Mouse (Mus musculus): ENCODE data around the gene Artn. TPM values are rescaled to one million over a fixed set of nuclear protein-coding genes. Genes with fewer than 3 reads are reported as not detected.

The Artn gene
- polyA plus RNA-seq, 1 experiment from 2014 or later, result 0.70 TPM

DNA sequence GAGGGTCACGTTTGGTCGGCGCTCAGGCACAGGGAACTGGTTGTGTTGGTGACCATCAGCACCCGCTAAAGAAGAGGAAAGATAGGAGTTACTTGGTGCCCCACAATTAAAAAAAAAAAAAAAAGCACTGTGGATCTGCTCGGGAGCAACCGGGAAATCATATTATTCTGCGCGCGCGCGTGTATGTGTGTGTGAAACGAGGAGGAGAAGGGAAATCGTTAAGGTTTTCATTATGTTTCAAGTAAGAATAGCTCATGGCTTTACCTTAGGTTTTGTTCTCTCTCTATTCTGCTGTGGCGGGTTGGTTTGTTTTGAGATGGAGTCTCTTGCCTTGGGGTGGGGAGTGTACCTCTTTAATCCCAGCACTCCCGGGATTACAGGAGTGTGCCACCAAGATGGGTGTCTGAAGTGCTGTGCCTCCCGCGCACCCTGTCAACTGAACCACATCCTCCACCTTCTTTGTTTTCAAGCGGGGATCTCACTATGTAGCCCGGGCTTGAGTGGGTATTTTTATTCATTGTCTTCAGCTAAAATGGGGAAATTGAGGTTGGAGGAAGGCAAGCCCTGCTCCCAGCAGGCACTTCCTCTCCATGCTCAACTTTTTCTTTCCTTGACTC is 14.0 kb downstream of the Artn start:
- peaks cover 12% of the 10 kb centered on the region for H3K36me3 ChIP-seq (ENCODE audit: control insufficient read depth, insufficient read depth)
- peak overlapping the region; percentile 99 for H3K4me2 ChIP-seq (ENCODE audit: low read depth, low read length)
- peaks cover 38% of the 10 kb centered on the region for H3K4me1 ChIP-seq (ENCODE audit: control insufficient read depth, insufficient read depth, low read length)
- no peaks in the 10 kb centered on the region for H3K9me3 ChIP-seq (replicated peaks; ENCODE audit: control insufficient read depth, low read length)
- no peak for ATAC-seq (replicated peaks; ENCODE audit: extremely low read depth, insufficient read depth, low FRiP score)
- H3K27me3 ChIP-seq (ENCODE audit: control insufficient read depth, insufficient read depth, low read length), result no peaks in the 10 kb centered on the region
- H3K9ac ChIP-seq (ENCODE audit: low read length), result peak overlapping the region; percentile 87
- peak overlapping the region; percentile 63 for H3K4me3 ChIP-seq (ENCODE audit: low read length)
- WGBS, result 6% methylated on average over 19 of the region's 19 CpGs
- 0 out of 2 replicates have a peak overlapping the region, but pooled peaks have one; percentile 6 for H3K27ac ChIP-seq (ENCODE audit: low read length)

DNA sequence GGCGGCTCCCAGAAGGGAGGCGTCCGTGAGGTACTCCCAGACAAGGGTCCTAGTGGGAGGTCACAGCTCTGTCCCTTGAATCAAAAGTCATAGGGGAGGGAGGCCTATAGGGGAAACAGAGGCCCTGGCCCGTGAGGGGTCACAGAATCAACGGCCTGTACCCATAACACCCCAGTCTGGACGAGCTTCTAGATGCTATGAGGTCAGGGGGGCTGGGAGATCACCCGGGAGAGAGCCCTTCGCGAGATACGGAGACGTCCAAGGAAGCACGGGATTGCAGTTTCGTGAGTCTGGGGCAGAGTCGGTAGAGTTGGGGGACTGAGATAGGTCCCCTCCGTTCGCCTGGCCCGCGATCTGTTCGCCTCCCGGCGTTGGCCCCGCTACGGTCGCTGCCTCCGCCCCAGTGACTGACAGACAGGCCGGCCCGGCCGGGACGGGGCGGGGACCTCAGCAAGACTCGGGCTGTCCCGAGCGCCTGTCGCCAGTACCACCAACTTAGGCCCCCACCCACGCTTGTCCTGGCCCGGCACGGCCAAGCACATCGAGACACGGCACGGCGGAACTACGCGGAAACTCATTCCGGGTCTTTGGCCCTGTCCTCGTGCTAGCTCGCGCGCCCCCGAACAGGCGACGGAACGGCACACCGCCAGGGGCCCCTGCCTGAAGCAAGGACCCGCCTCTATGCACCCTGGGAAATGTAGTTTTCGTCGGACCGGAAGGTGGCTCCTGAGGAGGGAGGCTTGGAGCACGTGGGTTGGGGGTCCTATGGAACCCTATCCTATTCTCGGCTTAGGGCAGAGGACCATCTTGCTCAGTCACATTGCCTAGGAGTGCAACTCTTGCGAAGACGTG is 14.7 kb downstream of the Artn start, which contains the start of gene Ipo13:
Gene Ipo13 (minus strand): TSS at position 409 of the 852 bp plus-strand sequence.
- Histone ChIP-seq H3K27ac (ENCODE audit: low read length) (peak within 1 kb of the TSS; percentile 82), H3K9me3 (replicated peaks; ENCODE audit: control insufficient read depth, low read length) (no peaks in the 10 kb centered on the region), H3K9ac (ENCODE audit: low read length) (peak within 1 kb of the TSS; percentile 87), H3K4me2 (ENCODE audit: low read depth, low read length) (peak within 1 kb of the TSS; percentile 99), H3K4me3 (ENCODE audit: low read length) (peak within 1 kb of the TSS; percentile 63), H3K36me3 (ENCODE audit: control insufficient read depth, insufficient read depth) (peaks cover 12% of the 10 kb centered on the region), H3K27me3 (ENCODE audit: control insufficient read depth, insufficient read depth, low read length) (no peaks in the 10 kb centered on the region), H3K4me1 (ENCODE audit: control insufficient read depth, insufficient read depth, low read length) (peaks cover 40% of the 10 kb centered on the region)
- peak; percentile 91 for ATAC-seq (replicated peaks; ENCODE audit: extremely low read depth, insufficient read depth, low FRiP score)
- WGBS, result under 1% methylated on average over 61 of the region's 61 CpGs

DNA sequence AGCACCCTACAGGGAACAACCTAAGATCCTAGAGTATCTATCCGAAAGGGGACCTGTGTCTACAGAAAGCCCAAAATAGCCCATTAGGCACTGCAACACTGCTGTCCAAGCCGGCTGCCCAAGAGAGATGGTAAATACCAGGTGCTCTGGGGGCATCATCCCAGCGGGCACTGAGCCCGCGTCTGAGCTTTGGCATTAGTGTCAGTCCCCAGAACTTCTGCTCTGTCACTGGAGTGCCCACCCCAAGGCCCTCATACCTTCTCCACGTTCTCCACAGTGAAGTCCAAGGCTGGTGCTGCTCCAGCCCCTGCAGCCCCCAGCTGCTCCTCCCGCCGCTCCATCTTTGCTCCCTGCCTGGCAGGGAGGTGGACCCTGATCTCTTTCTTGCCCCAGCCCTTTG is 15.5 kb downstream of the Artn start:
- Histone ChIP-seq H3K4me3 (ENCODE audit: low read length) (peak overlapping the region; percentile 63), H3K9me3 (replicated peaks; ENCODE audit: control insufficient read depth, low read length) (no peaks in the 10 kb centered on the region), H3K36me3 (ENCODE audit: control insufficient read depth, insufficient read depth) (peaks cover 12% of the 10 kb centered on the region), H3K4me2 (ENCODE audit: low read depth, low read length) (peak overlapping the region; percentile 99), H3K27me3 (ENCODE audit: control insufficient read depth, insufficient read depth, low read length) (no peaks in the 10 kb centered on the region), H3K9ac (ENCODE audit: low read length) (peak overlapping the region; percentile 87), H3K4me1 (ENCODE audit: control insufficient read depth, insufficient read depth, low read length) (peaks cover 45% of the 10 kb centered on the region), H3K27ac (ENCODE audit: low read length) (no peak overlapping the region)
- 0 out of 2 replicates have a peak, but pooled peaks have one; percentile 2 for ATAC-seq (replicated peaks; ENCODE audit: extremely low read depth, insufficient read depth, low FRiP score)
- WGBS, result 14% methylated on average over 8 of the region's 8 CpGs

DNA sequence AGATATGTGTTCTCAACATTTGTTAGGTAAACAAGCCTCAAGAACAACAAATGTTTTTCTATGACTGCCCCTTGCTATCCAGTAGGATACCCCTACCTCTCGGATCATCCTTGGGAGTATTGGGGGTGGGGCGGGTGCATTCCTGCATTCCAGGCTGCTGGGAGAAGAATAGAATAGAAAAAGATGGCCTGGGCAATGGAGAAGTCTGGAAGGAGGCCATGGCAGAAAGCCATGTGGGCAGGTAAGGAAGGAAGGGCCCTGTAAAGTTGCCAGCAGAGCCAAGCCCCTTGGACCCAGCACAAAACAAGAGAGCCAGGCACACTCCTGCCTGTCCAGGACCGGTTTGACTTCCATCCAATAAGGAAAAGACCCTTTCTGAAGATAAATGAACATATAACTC is 16.1 kb downstream of the Artn start:
- Histone ChIP-seq H3K4me3 (ENCODE audit: low read length) (peak overlapping the region; percentile 63), H3K4me1 (ENCODE audit: control insufficient read depth, insufficient read depth, low read length) (peaks cover 44% of the 10 kb centered on the region), H3K36me3 (ENCODE audit: control insufficient read depth, insufficient read depth) (peaks cover 12% of the 10 kb centered on the region), H3K9ac (ENCODE audit: low read length) (peak overlapping the region; percentile 87), H3K4me2 (ENCODE audit: low read depth, low read length) (peak overlapping the region; percentile 99), H3K27ac (ENCODE audit: low read length) (no peak overlapping the region), H3K27me3 (ENCODE audit: control insufficient read depth, insufficient read depth, low read length) (no peaks in the 10 kb centered on the region), H3K9me3 (replicated peaks; ENCODE audit: control insufficient read depth, low read length) (no peaks in the 10 kb centered on the region)
- ATAC-seq (replicated peaks; ENCODE audit: extremely low read depth, insufficient read depth, low FRiP score), result no peak
- 50% methylated on average over 3 of the region's 3 CpGs for WGBS

DNA sequence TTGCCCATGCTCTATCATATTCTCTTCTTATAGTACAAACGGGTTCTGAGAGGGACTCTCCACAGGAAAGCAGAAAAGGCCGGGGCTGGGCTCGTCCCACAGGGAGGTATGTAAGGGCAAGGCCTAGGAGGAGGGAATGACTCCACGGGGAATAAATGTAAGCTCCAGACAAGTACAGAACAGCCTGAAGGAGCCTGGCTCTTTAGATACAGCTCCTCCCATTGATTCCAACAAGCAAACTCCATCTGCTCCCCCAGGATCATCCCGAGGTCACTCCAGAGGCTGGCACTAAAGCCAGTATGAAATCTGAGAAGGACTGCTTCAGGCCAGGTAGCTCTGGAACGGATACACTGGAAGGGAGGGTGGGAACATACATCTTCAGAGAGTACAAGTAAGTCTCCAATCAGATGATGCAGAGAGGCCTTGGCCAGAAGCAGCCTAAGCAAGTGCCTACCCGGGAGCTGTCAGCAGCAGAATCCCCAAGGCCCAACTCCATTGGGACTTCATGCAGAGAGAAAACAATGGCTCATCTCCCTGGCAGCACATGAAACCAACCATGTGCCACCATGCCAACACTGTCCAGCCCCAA is 16.8 kb downstream of the Artn start:
- H3K4me3 ChIP-seq (ENCODE audit: low read length), result peak overlapping the region; percentile 63; the same call in 1 of the 2 replicates
- no peaks in the 10 kb centered on the region for H3K27me3 ChIP-seq (ENCODE audit: control insufficient read depth, insufficient read depth, low read length)
- ATAC-seq (replicated peaks; ENCODE audit: extremely low read depth, insufficient read depth, low FRiP score), result no peak
- no peaks in the 10 kb centered on the region for H3K9me3 ChIP-seq (replicated peaks; ENCODE audit: control insufficient read depth, low read length)
- peaks cover 12% of the 10 kb centered on the region for H3K36me3 ChIP-seq (ENCODE audit: control insufficient read depth, insufficient read depth)
- H3K9ac ChIP-seq (ENCODE audit: low read length), result no peak overlapping the region
- peak overlapping the region; percentile 99; the same call in 1 of the 2 replicates for H3K4me2 ChIP-seq (ENCODE audit: low read depth, low read length)
- 67% methylated on average over 7 of the region's 7 CpGs for WGBS
- peaks cover 38% of the 10 kb centered on the region for H3K4me1 ChIP-seq (ENCODE audit: control insufficient read depth, insufficient read depth, low read length)
- no peak overlapping the region for H3K27ac ChIP-seq (ENCODE audit: low read length)

DNA sequence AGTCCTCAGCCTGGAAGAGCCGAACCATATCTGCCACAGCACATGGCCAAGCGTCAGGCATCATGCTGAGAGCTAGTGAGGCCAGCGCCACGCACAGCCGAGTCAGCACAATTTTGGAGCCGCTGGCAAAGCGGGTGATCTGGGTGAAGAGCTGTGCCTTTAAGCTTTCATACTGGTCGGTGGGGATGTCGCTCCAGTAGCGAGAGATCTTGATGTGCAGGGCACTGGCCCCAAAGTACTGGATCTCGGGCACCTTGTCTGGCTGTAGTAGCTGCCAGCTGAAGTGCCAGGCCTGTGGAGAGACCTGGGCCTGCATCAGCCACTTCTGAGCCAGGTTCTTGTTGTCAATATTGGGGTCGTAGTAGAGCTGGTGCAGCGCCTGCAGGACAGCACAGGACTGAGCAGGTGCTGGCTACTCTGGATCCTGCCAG is 17.4 kb downstream of the Artn start:
- no peaks in the 10 kb centered on the region for H3K9me3 ChIP-seq (replicated peaks; ENCODE audit: control insufficient read depth, low read length)
- WGBS, result 90% methylated on average over 13 of the region's 13 CpGs
- peaks cover 12% of the 10 kb centered on the region for H3K36me3 ChIP-seq (ENCODE audit: control insufficient read depth, insufficient read depth)
- no peak overlapping the region for H3K4me2 ChIP-seq (ENCODE audit: low read depth, low read length)
- peaks cover 38% of the 10 kb centered on the region for H3K4me1 ChIP-seq (ENCODE audit: control insufficient read depth, insufficient read depth, low read length)
- no peak for ATAC-seq (replicated peaks; ENCODE audit: extremely low read depth, insufficient read depth, low FRiP score)
- H3K27ac ChIP-seq (ENCODE audit: low read length), result no peak overlapping the region
- no peak overlapping the region for H3K4me3 ChIP-seq (ENCODE audit: low read length)
- H3K27me3 ChIP-seq (ENCODE audit: control insufficient read depth, insufficient read depth, low read length), result no peaks in the 10 kb centered on the region
- no peak overlapping the region for H3K9ac ChIP-seq (ENCODE audit: low read length)

DNA sequence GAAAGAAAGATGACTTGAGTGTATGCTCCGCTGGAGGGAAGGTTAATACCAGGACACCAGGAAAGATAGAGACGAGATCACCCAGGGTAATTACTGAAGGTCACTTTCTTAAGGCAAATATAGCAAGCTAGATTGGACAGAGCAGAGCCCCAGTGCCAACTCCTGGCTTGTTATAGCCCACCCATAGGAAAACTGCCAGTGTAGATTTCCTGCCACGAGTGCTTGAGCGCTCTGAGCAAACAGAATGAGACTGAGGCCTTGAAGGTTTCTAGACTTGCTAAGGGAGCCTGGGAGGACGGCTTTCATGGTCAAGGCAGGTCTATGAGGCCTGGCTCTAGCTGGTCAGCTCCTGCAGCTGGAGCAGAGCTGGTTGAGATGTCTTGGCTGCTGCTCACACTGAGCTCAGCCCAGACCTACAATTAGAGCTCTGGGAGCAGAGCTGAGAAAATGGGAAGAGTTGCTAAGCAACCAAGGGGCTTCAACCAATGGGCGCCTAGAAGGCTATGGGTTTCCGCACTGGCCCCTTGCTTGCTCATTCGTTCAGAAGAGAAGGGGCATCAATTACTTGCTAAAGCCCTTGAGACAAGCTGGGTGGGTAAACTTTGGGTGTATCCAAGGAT is 20.6 kb downstream of the Artn start:
- 73% methylated on average over 8 of the region's 8 CpGs for WGBS
- Histone ChIP-seq H3K27ac (ENCODE audit: low read length) (no peak overlapping the region), H3K4me1 (ENCODE audit: control insufficient read depth, insufficient read depth, low read length) (peaks cover 25% of the 10 kb centered on the region), H3K4me3 (ENCODE audit: low read length) (no peak overlapping the region), H3K9ac (ENCODE audit: low read length) (0 out of 2 replicates have a peak overlapping the region, but pooled peaks have one; percentile 15), H3K4me2 (ENCODE audit: low read depth, low read length) (no peak overlapping the region), H3K9me3 (replicated peaks; ENCODE audit: control insufficient read depth, low read length) (no peaks in the 10 kb centered on the region), H3K36me3 (ENCODE audit: control insufficient read depth, insufficient read depth) (peaks cover 24% of the 10 kb centered on the region), H3K27me3 (ENCODE audit: control insufficient read depth, insufficient read depth, low read length) (no peaks in the 10 kb centered on the region)
- ATAC-seq (replicated peaks; ENCODE audit: extremely low read depth, insufficient read depth, low FRiP score), result no peak

DNA sequence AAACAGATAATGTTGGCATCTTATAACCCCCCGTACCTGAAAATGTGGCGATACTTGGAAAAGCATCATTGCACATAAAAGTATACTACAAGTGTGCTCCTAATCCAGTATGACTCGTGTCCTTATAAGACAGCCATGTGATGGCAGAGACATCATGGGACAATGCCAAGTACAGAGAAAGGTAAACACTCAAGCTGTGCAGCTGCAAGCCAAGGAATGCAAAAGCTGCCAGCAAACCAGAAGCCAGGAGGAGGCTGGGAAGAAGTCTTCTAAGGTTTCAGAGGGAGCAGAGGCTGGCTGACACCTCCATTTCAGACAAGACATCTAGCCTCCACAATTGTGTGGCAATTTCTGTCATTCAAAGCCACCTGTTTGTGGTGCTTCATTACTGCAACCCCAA is 23.4 kb downstream of the Artn start:
- no peak overlapping the region for H3K9ac ChIP-seq (ENCODE audit: low read length)
- peaks cover 35% of the 10 kb centered on the region for H3K36me3 ChIP-seq (ENCODE audit: control insufficient read depth, insufficient read depth)
- H3K4me2 ChIP-seq (ENCODE audit: low read depth, low read length), result no peak overlapping the region
- no peaks in the 10 kb centered on the region for H3K27me3 ChIP-seq (ENCODE audit: control insufficient read depth, insufficient read depth, low read length)
- no peak overlapping the region for H3K4me3 ChIP-seq (ENCODE audit: low read length)
- H3K4me1 ChIP-seq (ENCODE audit: control insufficient read depth, insufficient read depth, low read length), result peaks cover 11% of the 10 kb centered on the region; the same call in 1 of the 2 replicates
- ATAC-seq (replicated peaks; ENCODE audit: extremely low read depth, insufficient read depth, low FRiP score), result no peak
- H3K9me3 ChIP-seq (replicated peaks; ENCODE audit: control insufficient read depth, low read length), result no peaks in the 10 kb centered on the region
- H3K27ac ChIP-seq (ENCODE audit: low read length), result no peak overlapping the region
- 79% methylated on average over 3 of the region's 3 CpGs for WGBS

Measured in heart, embryonic 16.5 days (tissue).